Mouse (Mus musculus): Measurements from ENCODE around the gene Ctcfl. TPM values are rescaled to one million over a fixed set of nuclear protein-coding genes. Genes with fewer than 3 reads are reported as not detected.

Gene Ctcfl
- polyA plus RNA-seq, 1 experiment from 2014 or later = 0.15 TPM

DNA sequence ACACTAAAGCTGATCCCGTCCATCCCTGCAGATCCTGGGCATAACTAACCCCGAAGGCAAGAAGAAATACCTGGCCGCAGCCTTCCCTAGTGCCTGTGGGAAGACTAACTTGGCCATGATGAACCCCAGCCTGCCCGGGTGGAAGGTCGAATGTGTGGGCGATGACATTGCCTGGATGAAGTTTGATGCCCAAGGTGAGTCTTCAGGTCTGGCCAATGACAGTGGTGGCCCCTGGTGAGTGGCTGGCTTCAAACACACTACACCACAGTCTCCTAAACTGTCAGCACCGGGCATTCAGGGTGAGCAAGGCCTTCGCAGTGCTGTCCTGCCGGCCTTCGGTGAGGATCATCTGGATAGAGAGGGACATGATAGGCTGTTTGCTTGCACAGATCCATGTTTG is 36.6 kb upstream of the Ctcfl start:
- Histone ChIP-seq H3K9ac (replicated peaks) (no peak overlapping the region), H3K4me3 (replicated peaks) (no peak overlapping the region), H3K9me3 (no peaks in the 10 kb centered on the region), H3K27ac (no peak overlapping the region), H3K4me2 (replicated peaks) (no peak overlapping the region), H3K27me3 (no peaks in the 10 kb centered on the region), H3K4me1 (replicated peaks) (no peaks in the 10 kb centered on the region), H3K36me3 (no peaks in the 10 kb centered on the region)
- WGBS = 94% methylated on average over 10 of the region's 10 CpGs
- no peak for ATAC-seq

DNA sequence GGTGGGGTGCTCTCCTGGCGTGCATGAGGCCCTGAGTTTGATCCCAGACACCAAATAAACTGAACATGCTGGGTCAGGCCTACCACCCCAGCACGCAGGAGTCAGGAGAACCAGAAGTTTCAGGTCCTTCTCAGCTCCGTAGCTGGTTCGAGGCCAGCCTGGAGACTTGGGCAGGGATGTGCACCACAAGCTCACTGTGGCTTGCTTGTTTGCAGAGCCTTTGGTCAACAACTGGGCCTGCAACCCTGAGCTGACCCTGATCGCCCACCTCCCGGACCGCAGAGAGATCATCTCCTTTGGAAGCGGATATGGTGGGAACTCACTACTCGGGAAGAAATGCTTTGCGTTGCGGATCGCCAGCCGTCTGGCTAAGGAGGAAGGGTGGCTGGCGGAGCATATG is 35.6 kb upstream of the Ctcfl start:
- H3K9ac ChIP-seq (replicated peaks) = no peak overlapping the region
- no peaks in the 10 kb centered on the region for H3K27me3 ChIP-seq
- H3K36me3 ChIP-seq = no peaks in the 10 kb centered on the region
- H3K4me1 ChIP-seq (replicated peaks) = no peaks in the 10 kb centered on the region
- H3K27ac ChIP-seq = no peak overlapping the region
- H3K4me2 ChIP-seq (replicated peaks) = no peak overlapping the region
- ATAC-seq = no peak
- 92% methylated on average over 14 of the region's 14 CpGs for WGBS
- no peaks in the 10 kb centered on the region for H3K9me3 ChIP-seq
- no peak overlapping the region for H3K4me3 ChIP-seq (replicated peaks)

DNA sequence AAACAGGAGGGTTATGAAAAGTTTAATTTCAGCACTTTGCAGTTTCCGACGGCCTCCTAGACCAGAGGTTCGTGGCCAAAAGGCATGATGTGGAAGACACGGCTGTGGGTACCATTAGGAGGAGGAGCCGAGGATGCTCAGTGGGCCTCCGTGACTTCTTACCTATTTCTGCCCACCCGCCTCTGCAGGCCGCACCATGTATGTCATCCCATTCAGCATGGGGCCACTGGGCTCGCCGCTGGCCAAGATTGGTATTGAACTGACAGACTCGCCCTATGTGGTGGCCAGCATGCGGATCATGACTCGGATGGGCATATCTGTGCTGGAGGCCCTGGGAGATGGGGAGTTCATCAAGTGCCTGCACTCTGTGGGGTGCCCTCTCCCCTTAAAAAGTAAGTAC is 35.2 kb upstream of the Ctcfl start:
- Histone ChIP-seq H3K27ac (no peak overlapping the region), H3K9ac (replicated peaks) (no peak overlapping the region), H3K36me3 (no peaks in the 10 kb centered on the region), H3K4me2 (replicated peaks) (no peak overlapping the region), H3K4me1 (replicated peaks) (no peaks in the 10 kb centered on the region), H3K4me3 (replicated peaks) (no peak overlapping the region), H3K9me3 (no peaks in the 10 kb centered on the region), H3K27me3 (no peaks in the 10 kb centered on the region)
- no peak for ATAC-seq
- 94% methylated on average over 13 of the region's 13 CpGs for WGBS

DNA sequence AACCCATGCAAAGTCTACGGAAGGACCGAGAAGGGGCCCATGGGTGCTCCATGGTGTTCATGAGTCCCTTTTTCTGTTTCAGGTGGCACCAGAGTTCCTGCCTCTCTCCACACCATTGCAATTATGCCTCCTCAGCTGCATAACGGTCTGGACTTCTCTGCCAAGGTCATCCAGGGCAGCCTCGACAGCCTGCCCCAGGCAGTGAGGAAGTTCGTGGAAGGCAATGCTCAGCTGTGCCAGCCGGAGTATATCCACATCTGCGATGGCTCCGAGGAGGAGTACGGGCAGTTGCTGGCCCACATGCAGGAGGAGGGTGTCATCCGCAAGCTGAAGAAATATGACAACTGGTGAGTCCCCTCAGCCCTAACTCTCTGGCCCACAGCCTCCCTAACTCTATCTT is 33.9 kb upstream of the Ctcfl start:
- no peak overlapping the region for H3K27ac ChIP-seq
- H3K4me3 ChIP-seq (replicated peaks) = no peak overlapping the region
- WGBS = 92% methylated on average over 10 of the region's 10 CpGs
- no peaks in the 10 kb centered on the region for H3K27me3 ChIP-seq
- H3K36me3 ChIP-seq = no peaks in the 10 kb centered on the region
- H3K9ac ChIP-seq (replicated peaks) = no peak overlapping the region
- no peak for ATAC-seq
- H3K4me2 ChIP-seq (replicated peaks) = no peak overlapping the region
- H3K4me1 ChIP-seq (replicated peaks) = no peaks in the 10 kb centered on the region
- H3K9me3 ChIP-seq = no peaks in the 10 kb centered on the region

DNA sequence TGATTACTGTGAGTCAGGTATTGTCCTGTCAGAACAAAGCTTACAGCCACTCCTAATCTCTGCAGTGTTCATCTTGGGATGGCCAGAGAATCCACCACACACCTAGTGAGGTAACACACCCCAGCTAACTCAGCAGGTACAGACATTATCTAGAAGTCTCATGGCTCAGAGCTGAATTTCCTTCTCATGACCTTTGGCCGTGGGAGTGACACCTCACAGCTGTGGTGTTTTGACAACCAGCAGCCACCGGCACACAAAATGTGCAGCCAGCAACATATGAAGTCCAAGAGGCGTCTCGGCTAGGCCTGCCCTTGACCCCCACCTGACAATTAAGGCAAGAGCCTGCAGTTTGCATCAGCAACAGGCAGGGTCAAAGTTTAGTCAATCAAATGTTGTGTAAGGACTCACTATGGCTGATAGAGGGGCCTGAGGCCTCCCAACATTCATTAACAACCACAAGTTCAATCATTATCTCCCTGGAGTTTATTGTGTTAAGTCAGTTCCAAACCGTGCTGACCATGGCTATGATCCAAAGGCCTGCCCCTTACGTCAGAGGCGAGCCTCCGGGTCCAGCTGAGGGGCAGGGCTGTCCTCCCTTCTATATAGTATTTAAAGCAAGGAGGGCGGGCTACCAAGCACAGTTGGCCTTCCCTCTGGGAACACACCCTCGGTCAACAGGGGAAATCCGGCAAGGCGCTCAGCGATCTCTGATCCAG is 33.3 kb upstream of the Ctcfl start, which contains the start of gene Pck1:
TSS of gene Pck1 (plus strand) at position 613 of the 716 bp plus-strand sequence.
- H3K9me3 ChIP-seq = no peaks in the 10 kb centered on the region
- no peak for ATAC-seq
- 87% methylated on average over 13 of the region's 13 CpGs for WGBS
- no peak within 1 kb of the TSS for H3K4me3 ChIP-seq (replicated peaks)
- H3K4me2 ChIP-seq (replicated peaks) = no peak within 1 kb of the TSS
- no peaks in the 10 kb centered on the region for H3K4me1 ChIP-seq (replicated peaks)
- H3K27me3 ChIP-seq = no peaks in the 10 kb centered on the region
- H3K27ac ChIP-seq = no peak within 1 kb of the TSS
- H3K9ac ChIP-seq (replicated peaks) = no peak within 1 kb of the TSS
- no peaks in the 10 kb centered on the region for H3K36me3 ChIP-seq

DNA sequence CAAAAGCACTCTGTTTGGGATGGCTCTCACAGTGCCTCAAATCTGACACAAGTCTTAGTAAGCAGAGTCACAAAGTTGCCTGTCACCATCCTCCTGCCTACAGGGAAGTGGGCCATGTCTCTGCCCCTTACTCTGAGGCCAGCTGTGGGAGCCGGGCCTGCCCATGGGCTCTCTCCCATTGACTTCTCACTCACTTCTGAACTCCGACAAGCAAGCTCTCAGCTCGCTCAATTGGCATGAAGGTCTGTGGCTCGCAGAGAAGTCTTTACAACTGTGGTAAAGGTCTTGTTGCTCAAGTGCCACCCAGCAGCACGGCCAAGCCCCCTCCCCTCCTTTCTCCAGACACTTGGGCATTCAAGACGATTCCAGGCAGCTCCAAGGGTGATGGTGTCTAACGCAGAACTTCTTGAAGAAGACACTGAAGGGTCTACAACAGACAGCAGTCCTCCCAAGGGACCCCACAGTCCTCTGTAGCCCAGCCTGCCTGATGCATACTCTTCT is 32.5 kb upstream of the Ctcfl start:
- no peak overlapping the region for H3K27ac ChIP-seq
- H3K4me3 ChIP-seq (replicated peaks) = no peak overlapping the region
- no peak overlapping the region for H3K9ac ChIP-seq (replicated peaks)
- no peak for ATAC-seq
- H3K9me3 ChIP-seq = no peaks in the 10 kb centered on the region
- no peaks in the 10 kb centered on the region for H3K27me3 ChIP-seq
- no peaks in the 10 kb centered on the region for H3K4me1 ChIP-seq (replicated peaks)
- no peak overlapping the region for H3K4me2 ChIP-seq (replicated peaks)
- WGBS = 87% methylated on average over 7 of the region's 7 CpGs
- no peaks in the 10 kb centered on the region for H3K36me3 ChIP-seq

DNA sequence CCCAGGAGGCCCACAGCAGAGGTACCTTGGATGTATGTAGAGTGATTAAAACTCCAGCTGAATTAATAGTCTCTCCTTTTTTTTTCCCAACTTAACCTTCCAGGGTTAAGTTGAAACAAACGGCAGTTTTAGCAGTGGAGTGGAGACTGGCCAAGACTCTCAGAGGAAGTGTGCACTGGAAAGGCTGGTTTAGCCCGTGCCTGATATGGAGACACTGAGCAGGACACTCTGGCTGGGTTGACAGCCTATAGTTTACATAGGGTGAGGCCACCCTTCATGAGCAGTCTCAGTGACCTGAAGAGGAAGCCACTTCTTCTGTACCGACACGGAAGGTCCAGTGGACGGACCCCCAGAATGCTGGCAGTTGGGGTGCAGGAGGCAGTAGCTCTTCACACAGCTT is 32.0 kb upstream of the Ctcfl start:
- Histone ChIP-seq H3K36me3 (no peaks in the 10 kb centered on the region), H3K27ac (no peak overlapping the region), H3K27me3 (no peaks in the 10 kb centered on the region), H3K9me3 (no peaks in the 10 kb centered on the region), H3K4me1 (replicated peaks) (no peaks in the 10 kb centered on the region), H3K9ac (replicated peaks) (no peak overlapping the region), H3K4me2 (replicated peaks) (no peak overlapping the region), H3K4me3 (replicated peaks) (no peak overlapping the region)
- ATAC-seq = no peak
- 92% methylated on average over 5 of the region's 5 CpGs for WGBS

DNA sequence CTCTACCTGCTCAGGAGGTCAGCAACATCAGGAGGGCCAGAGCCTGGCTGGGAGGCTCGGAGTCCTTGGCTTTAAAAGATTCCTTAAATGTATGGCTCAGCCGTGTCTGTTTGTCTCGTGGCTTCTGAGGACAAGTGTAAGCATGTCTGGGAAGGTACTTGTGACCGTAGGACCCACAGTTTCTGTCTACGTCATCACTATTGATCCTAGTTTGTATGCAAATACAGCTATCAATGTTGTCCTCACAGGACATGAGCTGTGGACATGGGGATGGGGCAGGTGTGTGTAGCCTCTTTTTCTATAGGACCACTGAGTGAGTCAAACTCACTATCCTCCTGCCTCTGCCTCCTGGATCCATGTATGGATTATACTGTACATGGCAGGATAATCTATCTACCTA is 28.7 kb upstream of the Ctcfl start:
- H3K4me3 ChIP-seq (replicated peaks) = no peak overlapping the region
- H3K27me3 ChIP-seq = no peaks in the 10 kb centered on the region
- no peak overlapping the region for H3K27ac ChIP-seq
- H3K9ac ChIP-seq (replicated peaks) = no peak overlapping the region
- no peaks in the 10 kb centered on the region for H3K9me3 ChIP-seq
- H3K4me2 ChIP-seq (replicated peaks) = no peak overlapping the region
- 88% methylated on average over 5 of the region's 5 CpGs for WGBS
- no peaks in the 10 kb centered on the region for H3K4me1 ChIP-seq (replicated peaks)
- no peaks in the 10 kb centered on the region for H3K36me3 ChIP-seq
- no peak for ATAC-seq

DNA sequence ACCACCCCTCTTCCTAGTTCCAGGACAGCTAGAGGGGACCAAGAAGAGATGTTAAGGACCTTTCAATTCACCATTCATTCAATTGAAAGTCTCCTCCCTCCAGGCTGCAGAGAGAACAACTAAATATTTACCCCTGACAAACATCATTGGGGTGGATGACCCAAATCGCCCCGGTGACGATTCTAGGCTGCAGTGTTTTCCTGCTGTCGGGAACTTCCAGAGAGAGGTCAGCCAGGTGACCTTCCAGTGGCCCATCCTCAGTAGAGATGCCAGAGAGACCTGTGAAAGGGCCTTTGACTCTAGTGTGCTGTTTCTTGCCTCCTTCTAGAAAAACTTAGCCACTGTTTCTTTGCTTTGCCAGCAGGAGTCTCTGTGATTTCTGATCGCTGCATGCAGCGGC is 27.4 kb upstream of the Ctcfl start:
- Histone ChIP-seq H3K4me2 (replicated peaks) (no peak overlapping the region), H3K36me3 (no peaks in the 10 kb centered on the region), H3K27me3 (no peaks in the 10 kb centered on the region), H3K9ac (replicated peaks) (no peak overlapping the region), H3K4me3 (replicated peaks) (no peak overlapping the region), H3K4me1 (replicated peaks) (no peaks in the 10 kb centered on the region), H3K9me3 (no peaks in the 10 kb centered on the region), H3K27ac (no peak overlapping the region)
- 77% methylated on average over 6 of the region's 6 CpGs for WGBS
- ATAC-seq = no peak

DNA sequence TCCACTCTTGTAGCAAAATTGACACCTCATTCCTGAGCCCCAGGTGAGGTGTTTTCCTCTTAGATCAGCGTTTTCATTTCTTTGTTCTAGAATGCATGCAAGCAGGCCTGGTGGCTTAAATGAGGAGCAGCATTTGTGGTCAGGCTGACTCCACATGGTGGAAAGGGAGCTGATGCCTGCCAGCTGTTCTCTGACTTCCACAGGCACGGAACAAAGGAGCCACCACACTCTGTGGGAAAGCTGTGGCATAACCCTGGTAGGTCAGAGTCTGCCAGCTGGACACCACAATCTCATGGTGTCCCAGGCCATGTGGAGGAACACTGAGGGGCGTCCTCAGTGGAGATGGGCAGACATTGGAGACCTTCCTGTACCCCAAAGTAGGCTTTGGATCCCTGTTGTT is 26.5 kb upstream of the Ctcfl start:
- H3K9me3 ChIP-seq = no peaks in the 10 kb centered on the region
- 77% methylated on average over 3 of the region's 3 CpGs for WGBS
- no peak overlapping the region for H3K9ac ChIP-seq (replicated peaks)
- no peaks in the 10 kb centered on the region for H3K4me1 ChIP-seq (replicated peaks)
- H3K27me3 ChIP-seq = no peaks in the 10 kb centered on the region; the same call in 1 of the 2 replicates
- no peak overlapping the region for H3K4me2 ChIP-seq (replicated peaks)
- H3K27ac ChIP-seq = no peak overlapping the region
- H3K36me3 ChIP-seq = no peaks in the 10 kb centered on the region
- no peak overlapping the region for H3K4me3 ChIP-seq (replicated peaks)
- no peak for ATAC-seq

DNA sequence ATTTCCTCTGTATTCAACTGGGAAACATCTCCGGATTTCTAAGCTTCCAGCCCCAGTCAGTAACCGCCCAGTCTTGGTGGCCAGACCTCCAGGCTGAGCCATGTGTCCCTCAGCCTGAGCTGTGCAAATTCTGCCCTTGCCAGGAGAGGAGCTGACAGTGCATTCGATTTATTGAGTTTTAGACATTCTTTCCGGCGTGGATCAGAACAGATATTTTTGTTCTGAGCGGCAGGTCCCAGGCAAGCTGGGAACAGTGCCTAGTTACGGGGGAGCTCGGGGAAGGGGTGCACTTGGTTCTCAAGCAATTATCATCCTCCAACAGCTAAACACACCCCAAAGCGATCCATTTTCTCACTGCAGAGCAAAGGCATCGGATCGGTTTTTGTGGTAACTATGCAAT is 24.3 kb upstream of the Ctcfl start:
- no peaks in the 10 kb centered on the region for H3K36me3 ChIP-seq
- H3K27ac ChIP-seq = no peak overlapping the region
- H3K4me3 ChIP-seq (replicated peaks) = no peak overlapping the region
- 89% methylated on average over 11 of the region's 11 CpGs for WGBS
- no peak overlapping the region for H3K4me2 ChIP-seq (replicated peaks)
- H3K9me3 ChIP-seq = no peaks in the 10 kb centered on the region
- H3K9ac ChIP-seq (replicated peaks) = no peak overlapping the region
- H3K27me3 ChIP-seq = no peaks in the 10 kb centered on the region; the same call in 1 of the 2 replicates
- H3K4me1 ChIP-seq (replicated peaks) = peaks cover 16% of the 10 kb centered on the region
- no peak for ATAC-seq

DNA sequence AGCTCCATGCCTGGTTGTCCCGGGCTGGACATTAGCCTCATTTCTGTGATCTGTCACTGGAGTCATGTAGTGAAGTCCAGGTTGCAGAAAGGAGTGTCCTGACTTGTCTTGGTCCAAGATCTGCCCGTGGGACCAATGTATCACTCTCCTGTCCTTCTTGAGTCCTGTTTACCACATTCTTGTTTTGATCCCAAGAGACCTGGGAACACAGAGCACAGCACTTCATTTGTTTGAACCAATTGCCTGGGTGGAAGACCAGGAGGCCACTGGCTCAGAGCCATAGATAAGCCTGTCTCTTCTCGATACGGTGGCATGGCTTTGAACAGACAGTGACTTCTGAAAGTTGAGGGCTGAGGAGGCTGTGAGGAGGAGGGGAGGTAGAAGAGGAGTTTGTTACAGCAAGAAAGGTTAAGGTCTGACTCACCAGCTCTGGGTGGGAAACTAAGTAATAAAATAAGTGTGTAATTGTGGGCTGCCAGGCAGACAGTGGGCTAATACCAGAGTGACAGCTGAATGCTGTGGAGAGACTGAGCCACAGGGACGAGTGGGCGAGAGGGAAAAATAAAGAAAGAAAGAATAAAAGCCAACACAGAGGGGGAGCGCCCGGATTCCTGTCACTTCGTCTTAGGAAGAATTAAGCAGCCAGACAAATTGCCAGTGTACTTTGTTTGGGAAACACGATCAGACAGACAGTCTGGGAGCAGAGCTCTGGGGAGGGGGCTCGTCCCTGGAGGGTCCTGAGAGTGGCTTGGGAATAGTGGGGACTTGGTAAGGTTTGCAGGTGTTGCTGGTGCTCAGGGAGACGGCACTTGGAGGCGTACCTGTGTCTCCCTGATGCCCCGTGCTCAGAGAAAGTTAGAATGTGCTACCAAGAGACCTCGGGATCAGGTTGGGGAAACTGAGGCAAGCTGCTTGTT is 19.3 kb upstream of the Ctcfl start:
- ATAC-seq = peak; percentile 78
- H3K36me3 ChIP-seq = no peaks in the 10 kb centered on the region
- no peak overlapping the region for H3K4me2 ChIP-seq (replicated peaks)
- no peak overlapping the region for H3K9ac ChIP-seq (replicated peaks)
- peak overlapping the region; percentile 26; the same call in 1 of the 2 replicates for H3K27ac ChIP-seq
- 41% methylated on average over 15 of the region's 15 CpGs for WGBS
- peaks cover 21% of the 10 kb centered on the region for H3K4me1 ChIP-seq (replicated peaks)
- H3K27me3 ChIP-seq = no peaks in the 10 kb centered on the region; the same call in 1 of the 2 replicates
- H3K9me3 ChIP-seq = no peaks in the 10 kb centered on the region
- H3K4me3 ChIP-seq (replicated peaks) = no peak overlapping the region

Measured in midbrain, embryonic 13.5 days (tissue).